In the genomic region with DNA sequence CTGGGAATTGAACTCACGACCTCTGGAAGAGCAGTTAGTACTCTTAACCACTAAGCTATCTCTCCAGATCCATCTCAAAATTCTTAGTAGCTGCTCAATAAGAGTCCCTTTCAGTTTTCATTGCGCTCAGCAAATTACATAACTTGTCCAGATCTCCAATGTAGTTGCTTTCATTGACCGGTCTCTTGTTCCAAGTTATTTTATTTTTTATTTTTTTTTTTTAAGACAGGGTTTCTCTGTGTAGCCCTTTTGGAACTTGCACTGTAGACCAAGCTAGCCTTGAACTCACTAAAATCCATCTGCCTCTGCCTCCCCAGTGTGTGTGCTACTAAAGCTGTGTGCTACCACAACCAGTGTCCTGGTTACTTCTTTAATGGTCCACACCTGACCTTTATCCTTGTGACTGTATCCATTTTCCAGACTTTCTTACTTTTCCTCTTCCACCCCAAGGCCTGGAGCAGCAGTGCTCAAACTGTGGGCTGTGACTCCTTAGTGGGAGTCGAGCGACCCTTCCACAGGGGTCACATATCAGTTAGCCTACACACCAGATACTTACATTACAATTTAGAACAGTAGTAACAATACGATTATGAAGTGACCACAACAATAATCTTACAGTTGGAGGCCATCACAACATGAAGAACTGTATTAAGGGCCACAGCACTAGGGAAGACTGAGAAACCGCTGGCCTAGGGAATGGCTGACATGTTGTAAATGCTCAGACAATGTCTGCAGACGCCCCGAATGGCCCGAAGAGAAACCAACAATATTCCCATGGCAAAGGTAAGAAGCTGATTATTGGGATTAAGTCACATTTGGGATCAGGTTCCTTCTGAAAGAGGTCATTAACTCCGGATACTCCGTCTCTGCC, we compare ENCODE assay signal across 13 mouse cellular contexts.
DNase-seq lines count a peak whose midpoint lies in the region; ATAC-seq and TF ChIP-seq lines count a peak whose summit lies in the region.
"Had no signal": no experiment of that assay in that cellular context is flagged by ENCODE, and none has a peak within 500 bp of the region (broad histone marks: within the 10 kb centered on the region; RNA-seq: fewer than 3 reads in every experiment).

No protein-coding gene starts in this region.

- no peak for TF ChIP-seq CTCF in left cerebral cortex, adult 2 months (IDR thresholded peaks at IDR 0.05)

- no peak for DNase-seq in left cerebral cortex, adult 2 months (ENCODE audit: extremely low spot score in 1 of 2, low spot score in 2 of 2)
- no peak for DNase-seq in left cerebral cortex, adult 11 months (ENCODE audit: low spot score)
- DNase-seq in forebrain, embryonic 11.5 days (ENCODE audit: low spot score), result no peak
- DNase-seq in spleen, postnatal 14 days (ENCODE audit: low spot score in 2 of 2), result no peak
- no peak for DNase-seq in yolk sac, embryonic 10.5 days (ENCODE audit: low spot score)
- DNase-seq: adrenal gland, adult 8-10 months; heart, postnatal 10 days; liver, postnatal 0 days had no signal

- peak overlapping the region; percentile 20; the same call in 1 of the 2 replicates for H3K9ac ChIP-seq in forebrain, embryonic 11.5 days (ENCODE audit: low read length)
- H3K9ac ChIP-seq in hindbrain, embryonic 16.5 days (ENCODE audit: low read depth, low read length), result peak overlapping the region; percentile 43
- H3K9ac ChIP-seq in neural tube, embryonic 15.5 days (replicated peaks), result no peak overlapping the region
- H3K9ac ChIP-seq: limb, embryonic 13.5 days; liver, postnatal 0 days had no signal

- H3K4me1 ChIP-seq in forebrain, embryonic 11.5 days (replicated peaks; ENCODE audit: control insufficient read depth, insufficient read depth, low read length), result peaks cover 5% of the 10 kb centered on the region
- H3K4me1 ChIP-seq in hindbrain, embryonic 16.5 days (ENCODE audit: control insufficient read depth, insufficient read depth, low read depth, low read length), result no peaks in the 10 kb centered on the region
- peaks cover 5% of the 10 kb centered on the region for H3K4me1 ChIP-seq in neural tube, embryonic 15.5 days

- no peaks in the 10 kb centered on the region for H3K9me3 ChIP-seq in forebrain, embryonic 11.5 days (ENCODE audit: control insufficient read depth, low read length)
- peaks cover 4% of the 10 kb centered on the region; the same call in 1 of the 2 replicates for H3K9me3 ChIP-seq in hindbrain, embryonic 16.5 days (ENCODE audit: control insufficient read depth, low read length)
- no peaks in the 10 kb centered on the region for H3K9me3 ChIP-seq in neural tube, embryonic 15.5 days (replicated peaks)

- ATAC-seq in forebrain, embryonic 11.5 days (replicated peaks; ENCODE audit: low FRiP score), result 0 out of 2 replicates have a peak, but pooled peaks have one; percentile 30
- ATAC-seq in hindbrain, embryonic 16.5 days, result no peak
- no peak for ATAC-seq in neural tube, embryonic 15.5 days (ENCODE audit: low FRiP score)
- ATAC-seq in megakaryocyte-erythroid progenitor cell, adult 5-6 weeks (replicated peaks; ENCODE audit: low FRiP score, low TSS enrichment, poor library complexity, severe bottlenecking), result no peak
- ATAC-seq: liver, postnatal 0 days had no signal

- no peaks in the 10 kb centered on the region for H3K36me3 ChIP-seq in forebrain, embryonic 11.5 days (ENCODE audit: control insufficient read depth, insufficient read depth, low read length)
- H3K36me3 ChIP-seq in hindbrain, embryonic 16.5 days (ENCODE audit: control insufficient read depth, insufficient read depth, low read length), result no peaks in the 10 kb centered on the region
- no peaks in the 10 kb centered on the region for H3K36me3 ChIP-seq in neural tube, embryonic 15.5 days
- H3K36me3 ChIP-seq: limb, embryonic 13.5 days had no signal

- H3K4me2 ChIP-seq in forebrain, embryonic 11.5 days (ENCODE audit: low read depth, low read length, severe bottlenecking), result peak overlapping the region; percentile 53
- peak overlapping the region; percentile 43 for H3K4me2 ChIP-seq in hindbrain, embryonic 16.5 days (ENCODE audit: low read length)
- H3K4me2 ChIP-seq in neural tube, embryonic 15.5 days, result peak overlapping the region; percentile 26; the same call in 1 of the 2 replicates
- H3K4me2 ChIP-seq: limb, embryonic 13.5 days had no signal

- WGBS in forebrain, embryonic 11.5 days, result 50% methylated on average over 12 of the region's 12 CpGs
- WGBS in hindbrain, embryonic 16.5 days, result 73% methylated on average over 12 of the region's 12 CpGs
- 79% methylated on average over 12 of the region's 12 CpGs for WGBS in neural tube, embryonic 15.5 days

- H3K27me3 ChIP-seq in forebrain, embryonic 11.5 days (ENCODE audit: control insufficient read depth, insufficient read depth, low read length), result no peaks in the 10 kb centered on the region
- H3K27me3 ChIP-seq in hindbrain, embryonic 16.5 days (replicated peaks; ENCODE audit: control insufficient read depth, insufficient read depth, low read length), result no peaks in the 10 kb centered on the region
- no peaks in the 10 kb centered on the region for H3K27me3 ChIP-seq in neural tube, embryonic 15.5 days (replicated peaks)
- H3K27me3 ChIP-seq: CH12.LX; limb, embryonic 13.5 days had no signal

- no peak overlapping the region for H3K27ac ChIP-seq in left cerebral cortex, adult 2 months
- H3K27ac ChIP-seq in forebrain, embryonic 11.5 days (ENCODE audit: low read depth, low read length), result no peak overlapping the region
- H3K27ac ChIP-seq in hindbrain, embryonic 16.5 days (ENCODE audit: low read depth, low read length), result no peak overlapping the region
- H3K27ac ChIP-seq in neural tube, embryonic 15.5 days (replicated peaks), result no peak overlapping the region
- H3K27ac ChIP-seq: limb, embryonic 13.5 days had no signal

- H3K4me3 ChIP-seq in left cerebral cortex, adult 2 months, result peak overlapping the region; percentile 28
- H3K4me3 ChIP-seq in forebrain, embryonic 11.5 days (ENCODE audit: low read depth, low read length), result peak overlapping the region; percentile 14; the same call in 1 of the 2 replicates
- peak overlapping the region; percentile 12 for H3K4me3 ChIP-seq in hindbrain, embryonic 16.5 days (ENCODE audit: low read length)
- H3K4me3 ChIP-seq in neural tube, embryonic 15.5 days (replicated peaks), result no peak overlapping the region
- H3K4me3 ChIP-seq: limb, embryonic 13.5 days had no signal

- intact Hi-C loops in left cerebral cortex, adult 2 months (cut with DNase I), result no loop called here
